Mouse (Mus musculus) large intestine, adult 2 months (tissue): ENCODE measurements around the gene Myl6b. TPM values are rescaled to one million over a fixed set of nuclear protein-coding genes. Genes with fewer than 3 reads are reported as not detected.

ENCODE experiments used
- DNase-seq: peaks from one replicate; pipeline ENCODE4 v3.0.0-alpha.2; 2012; ENCODE audit warnings: low read depth, low spot score
- WGBS: fragments of 180-500 bp; shearing (Covaris S2); methylation state at CpG from one replicate; pipeline ENCODE4 v1.1.7; 2018; 5-methylcytosine and 5-hydroxymethylcytosine counted together
- polyA plus RNA-seq: library from polyadenylated mRNA; depleted of rRNA; stranded (reverse); fragments of >200 nt; gene quantifications from 2 replicates; pipeline ENCODE4 v1.2.3, GENCODE M21; 2012; rRNA removed

Myl6b gene
- 1.1 and 1.4 TPM in 2 replicates for polyA plus RNA-seq

DNA sequence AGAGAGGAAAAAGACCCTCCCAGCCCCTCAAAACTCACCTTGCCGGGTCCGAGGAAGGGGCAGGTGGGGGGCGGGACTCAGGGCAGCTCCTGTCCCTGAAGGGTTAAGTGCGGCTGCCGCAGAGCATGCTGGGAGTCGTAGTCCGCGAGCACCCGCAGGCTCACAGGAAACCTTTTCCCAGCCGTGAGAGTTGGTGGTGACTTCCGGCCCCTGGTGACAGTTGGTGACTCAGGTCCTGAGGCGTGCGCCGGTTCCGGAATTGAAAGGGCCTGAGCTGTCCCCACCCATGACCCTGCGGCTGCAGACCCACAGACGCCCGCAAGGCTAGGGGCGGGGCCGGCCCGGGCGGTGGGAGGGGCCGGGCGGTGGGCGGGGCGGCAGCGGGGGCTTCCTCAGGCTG lies at the start of gene Myl6b:
Gene Myl6b, minus strand, starts transcription at position 96 of the 400 bp plus-strand sequence.
- peak; percentile 92 for DNase-seq
- under 1% methylated on average over 27 of the region's 27 CpGs for WGBS

- WGBS: under 1% methylated on average over 50 of the region's 50 CpGs
- DNase-seq: peak; percentile 95
Measured at GRCm38 (mm10) chr10:128547361-128548032, 49.0 kb upstream of the Myl6b start, which contains the start of gene Zc3h10. Gene Zc3h10, minus strand, starts transcription at chr10:128547774.

DNA sequence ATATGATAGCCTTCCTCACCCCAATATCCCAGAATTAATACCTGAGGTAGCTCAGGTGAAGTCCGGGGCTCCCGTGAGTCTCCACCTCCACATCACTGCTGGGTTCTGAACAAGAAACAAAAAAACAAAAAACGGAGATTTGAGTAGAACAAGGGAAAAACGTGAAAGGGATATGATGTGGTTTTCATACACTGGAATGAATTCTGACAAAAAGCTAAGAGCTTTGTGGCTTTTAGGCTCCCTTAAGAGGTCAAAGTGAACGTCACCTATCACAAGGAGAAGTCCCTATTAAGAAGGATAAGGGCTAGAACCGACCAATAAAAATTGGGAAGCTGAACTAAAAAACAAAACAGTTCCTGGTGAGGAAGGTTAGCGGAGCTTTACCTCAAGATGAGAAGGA lies 48.3 kb upstream of the Myl6b start:
- 3% methylated on average over 7 of the region's 7 CpGs for WGBS
- DNase-seq: no peak

GRCm38 (mm10) chr10:128546361-128546760 lies 47.9 kb upstream of the Myl6b start:
- WGBS: 2% methylated on average over 4 of the region's 4 CpGs
- no peak for DNase-seq

- no peak for DNase-seq
- WGBS: 69% methylated on average over 3 of the region's 3 CpGs
Measured at GRCm38 (mm10) chr10:128545570-128545898, 47.0 kb upstream of the Myl6b start.

- WGBS: 94% methylated on average over 37 of the region's 37 CpGs
Measured at GRCm38 (mm10) chr10:128544674-128545569, 46.4 kb upstream of the Myl6b start.

GRCm38 (mm10) chr10:128544151-128544657 lies 45.7 kb upstream of the Myl6b start:
- WGBS: 95% methylated on average over 15 of the region's 15 CpGs
- no peak for DNase-seq

More at GRCm38 (mm10) chr10:128544674-128545569, 46.4 kb upstream of the Myl6b start:
- no peak for DNase-seq

DNA sequence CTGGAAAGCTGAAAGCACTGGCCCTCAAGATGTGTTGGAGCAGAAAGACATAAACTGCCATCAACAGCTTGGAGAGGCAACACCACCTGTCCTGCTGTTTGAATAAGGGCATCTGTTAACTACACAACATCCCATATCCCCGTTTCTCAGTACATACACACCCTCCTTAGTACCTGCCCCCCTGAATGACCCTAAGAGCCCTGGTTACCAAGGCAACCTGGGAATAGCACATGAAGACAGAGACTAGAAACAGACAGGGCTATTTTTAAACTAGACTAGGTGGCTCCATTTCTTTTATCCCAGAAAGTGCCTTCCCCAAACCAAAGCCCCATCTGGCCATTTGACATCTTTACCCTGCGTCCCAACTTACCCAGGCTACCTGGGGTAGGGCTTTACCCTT lies 44.6 kb upstream of the Myl6b start:
- 49% methylated on average over 2 of the region's 2 CpGs for WGBS

DNA sequence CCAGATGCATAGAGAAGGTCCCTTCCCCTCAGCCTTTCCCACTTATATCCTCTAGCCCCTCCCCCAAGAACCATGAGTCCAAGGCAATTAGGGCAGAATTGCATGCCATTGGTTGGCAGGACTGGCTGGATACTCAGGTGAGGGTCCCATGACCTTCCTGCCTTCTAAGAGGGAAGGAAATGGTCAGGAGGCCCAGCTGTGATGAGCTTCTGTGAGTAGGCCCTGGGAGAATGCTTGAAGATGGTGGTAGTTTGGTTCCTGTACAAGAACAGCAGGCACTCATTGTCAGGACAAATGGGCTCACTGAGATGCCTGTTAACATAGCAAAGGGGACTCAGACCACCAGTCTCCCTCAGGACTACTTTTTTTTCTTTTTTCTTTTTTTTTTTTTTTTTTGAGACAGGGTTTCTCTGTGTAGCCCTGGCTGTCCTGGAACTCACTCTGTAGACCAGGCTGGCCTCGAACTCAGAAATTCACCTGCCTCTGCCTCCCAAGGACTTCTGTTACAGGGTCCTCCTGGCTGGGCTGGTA lies 39.9 kb upstream of the Myl6b start:
- 90% methylated on average over 1 of the region's 1 CpGs for WGBS

More for the DNA sequence above, 44.6 kb upstream of the Myl6b start:
- DNase-seq: no peak

GRCm38 (mm10) chr10:128536266-128536940 lies 37.9 kb upstream of the Myl6b start:
- WGBS: 10% methylated on average over 18 of the region's 18 CpGs
- peak; percentile 93 for DNase-seq

More for the DNA sequence above, 39.9 kb upstream of the Myl6b start:
- no peak for DNase-seq

DNA sequence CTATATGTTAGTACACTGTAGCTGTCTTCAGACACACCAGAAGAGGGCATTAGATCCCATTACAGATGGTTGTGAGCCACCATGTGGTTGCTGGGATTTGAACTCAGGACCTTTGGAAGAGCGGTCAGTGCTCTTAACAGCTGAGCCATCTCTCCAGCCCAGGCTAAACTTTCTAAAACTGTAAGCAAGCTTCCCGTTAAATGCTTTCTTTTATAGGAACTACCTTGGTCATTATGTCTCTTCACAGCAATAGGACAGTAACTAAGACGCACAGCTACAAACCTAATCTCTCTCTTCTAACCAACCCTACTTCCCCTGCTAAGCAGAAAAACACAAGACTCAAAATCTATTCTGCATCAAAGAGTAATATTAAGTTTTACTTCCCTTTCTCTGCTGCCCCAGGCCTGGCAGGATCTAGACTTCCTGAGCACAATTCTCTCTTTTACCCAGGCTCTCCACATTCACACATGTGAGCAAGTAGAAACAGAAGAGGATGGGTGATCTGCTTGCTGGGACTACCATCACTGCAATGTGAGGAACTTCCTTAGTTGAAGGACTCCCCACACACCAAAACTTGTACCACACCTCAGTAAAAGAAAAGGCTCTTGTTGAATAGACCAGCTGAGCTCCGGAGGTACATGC lies 37.3 kb upstream of the Myl6b start:
- DNase-seq: no peak
- WGBS: 65% methylated on average over 4 of the region's 4 CpGs

GRCm38 (mm10) chr10:128535206-128535605 lies 36.7 kb upstream of the Myl6b start:
- 64% methylated on average over 2 of the region's 2 CpGs for WGBS
- no peak for DNase-seq

- WGBS: 25% methylated on average over 28 of the region's 28 CpGs
- DNase-seq: no peak
Measured at GRCm38 (mm10) chr10:128526366-128527356, 28.2 kb upstream of the Myl6b start.

DNA sequence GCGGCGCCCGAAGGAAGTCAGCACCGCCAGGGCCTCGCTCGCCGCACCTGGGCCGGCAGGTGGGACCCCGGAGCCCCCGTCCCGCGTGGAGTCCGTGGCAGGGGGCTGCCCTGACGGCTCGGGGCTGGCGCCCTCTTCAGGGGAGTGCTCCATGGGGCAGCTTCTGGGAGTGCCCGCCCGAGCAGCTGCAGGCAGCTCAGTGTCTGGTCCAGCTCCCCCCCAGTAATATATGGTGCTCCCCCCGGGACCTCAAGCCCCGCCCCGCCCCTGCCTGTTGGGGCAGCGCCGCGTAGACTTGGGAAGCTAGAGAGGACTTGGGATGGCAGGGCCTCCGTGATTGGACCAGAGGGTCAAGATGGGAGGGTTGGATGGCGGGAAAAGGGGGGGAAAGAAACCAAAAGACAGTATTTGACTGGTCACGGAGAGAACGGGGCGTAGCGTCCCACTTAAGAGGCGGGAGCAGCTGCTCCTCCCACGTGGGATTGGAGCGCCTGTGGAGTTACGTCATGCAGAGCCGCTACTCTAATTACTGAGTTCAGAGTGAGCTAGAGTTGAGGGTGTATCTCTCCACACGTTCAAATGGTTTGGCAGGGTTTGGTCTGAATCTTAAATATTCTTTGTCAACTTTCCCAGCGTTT lies 27.3 kb upstream of the Myl6b start, which contains the start of gene Esyt1:
Gene Esyt1, minus strand, starts transcription at position 201 of the 638 bp plus-strand sequence.
- 1% methylated on average over 37 of the region's 37 CpGs for WGBS
- DNase-seq: peak; percentile 97

DNA sequence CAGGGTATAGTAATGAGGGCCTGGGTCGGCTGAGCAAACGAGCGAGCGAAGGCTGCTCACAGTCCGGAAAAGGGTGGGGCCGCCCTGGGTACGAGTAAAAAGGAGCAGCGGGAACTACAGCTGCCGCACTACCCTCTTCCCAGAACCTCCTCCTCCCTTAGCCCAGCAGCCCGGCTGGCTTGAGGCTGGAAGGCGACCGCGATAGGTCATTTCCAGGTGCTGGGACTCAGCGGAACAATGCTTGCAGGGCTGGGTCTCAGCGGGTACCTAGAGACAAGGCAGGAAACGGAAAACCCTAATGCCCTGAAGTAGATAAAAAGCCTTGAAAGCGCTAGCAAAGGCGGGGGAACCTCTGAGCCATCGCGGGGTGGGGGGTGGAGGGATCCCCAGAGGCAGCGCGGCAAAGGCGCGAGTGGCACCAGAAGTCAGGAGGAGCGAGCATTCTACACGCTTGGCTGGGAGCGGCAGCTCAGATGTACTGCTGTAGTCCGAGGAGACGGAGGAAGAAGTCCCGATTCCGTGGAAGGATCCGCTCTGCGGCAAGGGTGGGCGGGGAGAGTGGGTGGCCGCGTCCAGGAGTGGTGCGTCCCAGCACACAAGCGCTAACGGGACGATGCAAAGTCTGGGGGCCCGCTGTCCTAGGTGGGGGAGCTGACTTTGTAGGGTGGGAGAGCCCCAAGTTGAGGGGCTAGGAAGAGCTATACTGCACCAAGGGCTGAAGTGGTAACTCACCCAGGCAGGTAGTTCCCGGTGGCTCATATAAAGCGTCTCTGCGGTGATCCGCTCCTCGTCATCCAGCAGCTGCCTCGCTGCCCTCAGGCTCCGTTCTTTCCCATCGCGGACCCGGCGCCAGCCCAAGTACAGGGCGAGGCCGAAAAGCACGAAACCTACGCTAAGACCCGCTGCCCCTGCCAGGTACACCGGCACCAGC lies 26.5 kb upstream of the Myl6b start:
- WGBS: under 1% methylated on average over 58 of the region's 58 CpGs
- no peak for DNase-seq

GRCm38 (mm10) chr10:128524111-128524731 lies 25.7 kb upstream of the Myl6b start:
- WGBS: 39% methylated on average over 11 of the region's 11 CpGs

More at GRCm38 (mm10) chr10:128524111-128524731, 25.7 kb upstream of the Myl6b start:
- DNase-seq: no peak
